Mouse (Mus musculus) layer of hippocampus, adult 2 months (tissue): Measurements from ENCODE around the gene Unk. TPM values are rescaled to one million over a fixed set of nuclear protein-coding genes. Genes with fewer than 3 reads are reported as not detected.
"Not testable (repeated sequence)": the region's sequence is repeated elsewhere in the genome, so short reads cannot be mapped to it uniquely, and the experiment has no call there.

ENCODE experiments used
- DNase-seq, 2 experiments: peaks; one replicate each; pipeline ENCODE4 v3.0.0; 2022; ENCODE audit warnings: low spot score in 2 of 2
- H3K27ac ChIP-seq: fragments of 200-600 bp; 2 replicates; pipeline ENCODE4 v1.8.1; 2022
- H3K4me3 ChIP-seq: fragments of 200-600 bp; 2 replicates; pipeline ENCODE4 v1.8.1; 2022; ENCODE audit warnings: mild to moderate bottlenecking
- CTCF ChIP-seq: fragments of 200-600 bp; conservative IDR thresholded peaks from 2 replicates; pipeline ENCODE4 v1.8.1; 2022; ENCODE audit warnings: antibody characterized with exemption, mild to moderate bottlenecking, moderate library complexity
- total RNA-seq, 2 experiments: library from RNA; stranded (reverse); gene quantifications; 2 replicates each; pipeline ENCODE4 v1.2.3; 2021

The Unk gene
- total RNA-seq, 2 experiments from 2014 or later = 26.3 to 30.8 TPM

- 0 out of 2 replicates have a peak overlapping the region, but pooled peaks have one; percentile 2 for H3K27ac ChIP-seq
- TF ChIP-seq CTCF = no peak
- DNase-seq = no peak
- no peak overlapping the region for H3K4me3 ChIP-seq
These were observed 53.1 kb downstream of the Unk start for GRCm38 (mm10) chr11:116083096-116083672.

DNA sequence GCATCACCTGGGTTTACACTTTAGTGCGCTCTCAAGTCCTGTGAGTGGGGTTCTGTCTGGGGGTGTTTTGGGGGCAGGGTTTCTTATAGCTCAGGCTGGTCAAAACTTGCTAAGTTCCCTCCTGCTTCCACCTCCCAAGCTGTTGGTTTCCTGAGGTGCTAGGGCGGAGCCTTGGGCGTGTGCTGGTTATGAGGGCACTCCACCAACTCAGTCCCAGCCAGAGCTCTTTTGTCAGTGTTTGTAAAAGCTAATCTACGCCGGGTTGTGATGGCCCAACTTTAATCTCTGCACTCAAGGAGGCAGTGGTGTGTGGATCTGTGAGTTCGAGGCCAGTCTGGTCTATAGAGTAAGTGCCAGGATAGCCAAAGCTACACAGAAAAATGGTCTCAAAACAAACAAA, 54.0 kb downstream of the Unk start:
- Histone ChIP-seq H3K27ac (no peak overlapping the region), H3K4me3 (no peak overlapping the region)
- DNase-seq = no peak
- no peak for TF ChIP-seq CTCF

DNA sequence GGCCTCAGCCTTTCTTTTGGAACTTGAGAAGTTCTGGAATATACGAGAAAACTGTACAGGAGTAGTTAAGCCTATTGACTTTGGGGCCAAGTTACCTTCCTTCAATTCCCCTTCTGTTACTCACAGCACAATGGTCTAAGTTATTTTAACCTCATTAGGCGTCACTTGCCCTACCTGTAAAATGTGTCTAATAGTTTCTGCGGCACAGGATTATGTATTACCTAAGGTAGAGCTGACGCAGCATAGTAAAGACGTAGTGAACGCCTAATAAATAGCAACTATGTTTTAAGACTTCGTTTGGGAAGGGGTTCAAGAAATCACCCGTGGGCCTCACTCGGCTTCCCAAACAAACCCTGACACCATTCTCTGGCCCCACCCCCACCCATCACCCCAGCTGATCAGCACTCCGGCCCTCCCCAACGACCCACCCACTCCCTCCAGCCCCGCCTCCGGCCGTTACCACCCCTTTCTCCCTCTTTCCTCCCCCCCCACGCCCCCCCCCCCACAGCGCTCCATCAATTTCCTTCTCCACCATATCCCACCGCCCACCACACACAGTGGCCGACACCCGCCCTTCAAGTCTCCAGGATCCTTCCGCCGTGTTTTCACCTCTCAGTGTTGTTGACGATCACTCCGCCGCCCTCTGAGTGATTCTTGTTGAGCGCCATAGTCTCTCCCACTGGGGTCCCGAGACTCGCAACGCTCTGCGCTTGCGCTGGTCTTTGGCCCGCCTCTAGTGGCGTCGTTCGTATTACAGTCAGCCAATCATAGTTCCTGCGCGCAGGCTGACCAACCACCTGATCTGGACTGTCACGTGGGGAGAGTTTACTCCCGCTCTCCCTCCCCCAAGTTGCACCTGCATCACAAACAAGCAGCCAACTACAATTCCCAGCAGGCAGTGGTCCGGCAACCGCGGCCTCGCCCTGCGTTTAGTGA, 56.4 kb downstream of the Unk start, which contains the start of gene Wbp2:
Wbp2 (minus strand) TSS at position 738 of the 936 bp plus-strand sequence.
- Histone ChIP-seq H3K27ac (peak within 1 kb of the TSS; percentile 93), H3K4me3 (peak within 1 kb of the TSS; percentile 69)
- peak; percentile 94 to 99 for DNase-seq
- TF ChIP-seq CTCF = peak; percentile 61

- TF ChIP-seq CTCF = peak; percentile 91
- DNase-seq = peak; percentile 81 to 85
- peak overlapping the region; percentile 69 for H3K4me3 ChIP-seq
- peak overlapping the region; percentile 93 for H3K27ac ChIP-seq
These were observed 57.3 kb downstream of the Unk start for GRCm38 (mm10) chr11:116087194-116088130.

DNA sequence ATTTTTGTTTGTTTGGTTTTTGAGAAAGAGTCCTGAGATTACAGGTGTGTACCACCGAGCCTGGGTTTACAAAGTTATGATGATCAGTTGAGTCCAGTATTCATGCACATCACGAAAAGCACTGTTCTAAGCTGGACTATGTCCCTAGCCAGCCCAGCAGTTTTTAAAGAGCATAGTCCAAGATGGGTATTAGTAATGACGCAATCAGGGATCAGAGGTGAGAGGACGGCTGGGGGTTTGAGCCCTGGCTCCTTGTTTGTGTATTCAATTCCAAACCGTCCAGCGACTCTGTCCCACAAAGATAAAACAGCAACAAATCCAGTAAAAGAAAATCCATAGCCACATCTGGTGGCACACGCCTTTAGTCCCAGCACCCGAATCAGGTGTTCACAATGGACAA, 58.1 kb downstream of the Unk start:
- no peak overlapping the region for H3K27ac ChIP-seq
- H3K4me3 ChIP-seq = no peak overlapping the region
- no peak for TF ChIP-seq CTCF
- no peak for DNase-seq

GRCm38 (mm10) chr11:116088741-116089394, 58.7 kb downstream of the Unk start:
- TF ChIP-seq CTCF = peak; percentile 64
- DNase-seq = no peak

GRCm38 (mm10) chr11:116089545-116089944, 59.4 kb downstream of the Unk start:
- DNase-seq = no peak
- no peak overlapping the region for H3K4me3 ChIP-seq
- no peak for TF ChIP-seq CTCF
- no peak overlapping the region for H3K27ac ChIP-seq

More at GRCm38 (mm10) chr11:116088741-116089394, 58.7 kb downstream of the Unk start:
- Histone ChIP-seq H3K4me3 (no peak overlapping the region), H3K27ac (no peak overlapping the region)

DNA sequence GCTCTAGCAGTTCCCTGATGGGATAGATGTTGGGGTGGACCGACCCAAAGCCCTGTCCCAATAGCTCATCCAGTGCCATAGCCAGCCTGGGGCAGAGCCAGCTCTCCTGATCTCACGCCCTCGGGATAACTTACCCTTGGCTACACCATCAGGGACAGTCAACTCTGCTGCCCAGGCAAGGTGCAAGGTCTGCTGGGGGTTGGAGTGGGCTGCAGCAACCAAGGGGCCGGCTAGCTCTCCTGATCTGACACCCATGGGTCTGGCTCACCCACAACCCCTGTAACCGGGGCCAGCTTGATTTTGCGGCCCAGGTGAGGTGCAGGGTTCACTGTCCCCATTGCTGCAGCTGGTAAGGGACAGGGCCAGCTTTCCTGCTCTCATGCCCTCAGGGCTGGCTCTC, 61.5 kb downstream of the Unk start:
- H3K27ac ChIP-seq = no peak overlapping the region
- no peak overlapping the region for H3K4me3 ChIP-seq
- no peak for DNase-seq
- TF ChIP-seq CTCF = no peak

DNA sequence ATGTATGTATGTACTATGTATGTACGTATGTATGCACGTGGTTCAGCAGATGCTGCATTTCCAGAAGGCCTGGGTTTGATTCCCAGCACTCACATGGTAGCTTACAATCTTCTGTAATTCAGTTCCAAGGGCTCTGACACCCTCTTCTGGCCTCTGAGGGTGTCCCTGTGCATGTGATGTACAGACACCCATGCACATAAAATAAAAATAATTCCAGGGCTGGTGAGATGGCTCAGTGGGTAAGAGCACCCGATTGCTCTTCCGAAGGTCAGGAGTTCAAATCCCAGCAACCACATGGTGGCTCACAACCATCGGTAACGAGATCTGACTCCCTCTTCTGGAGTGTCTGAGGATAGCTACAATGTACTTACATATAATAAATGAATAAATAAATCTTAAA, 62.8 kb downstream of the Unk start:
- DNase-seq, H3K27ac ChIP-seq, H3K4me3 ChIP-seq: not testable (repeated sequence)
- 0 out of 2 replicates have a peak, but pooled peaks have one; percentile 7 for TF ChIP-seq CTCF

DNA sequence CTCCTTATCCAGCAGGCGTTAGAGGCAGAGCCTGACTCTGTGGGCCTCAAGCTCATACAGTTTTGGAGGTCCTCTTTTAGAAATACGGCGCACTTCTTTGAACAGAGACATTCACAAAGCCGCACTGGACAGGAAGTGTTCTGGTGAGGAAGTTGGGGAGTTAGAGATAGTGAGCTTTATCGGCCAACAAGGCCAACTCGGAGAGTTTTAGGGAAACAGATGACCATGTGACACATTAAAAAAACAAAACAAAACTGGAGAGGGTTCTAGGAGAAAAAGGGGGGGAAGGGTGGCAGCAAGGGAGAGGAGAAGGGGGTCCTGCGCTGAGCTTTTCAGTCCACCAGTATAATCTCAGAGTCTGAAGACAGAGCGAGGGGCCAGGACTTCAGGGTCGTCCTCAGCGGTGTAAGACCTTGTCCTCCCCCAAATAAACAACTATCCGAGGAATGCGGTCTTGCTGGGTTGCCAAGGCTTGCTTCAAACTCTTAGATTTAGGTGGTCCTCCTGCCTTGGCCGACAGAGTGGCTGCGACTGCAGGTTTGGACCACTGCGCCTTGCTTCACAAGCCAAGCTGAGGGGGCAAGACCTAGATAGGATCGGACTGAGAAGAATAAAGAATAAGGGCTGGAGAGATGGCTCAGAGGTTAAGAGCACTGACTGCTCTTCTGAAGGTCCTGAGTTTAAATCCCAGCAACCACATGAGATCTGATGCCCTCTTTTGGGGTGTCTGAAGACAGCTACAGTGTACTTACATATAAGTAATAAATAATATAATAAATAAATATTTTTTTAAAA, 63.8 kb downstream of the Unk start:
- DNase-seq = no peak
- Histone ChIP-seq H3K4me3 (no peak overlapping the region), H3K27ac (peak overlapping the region; percentile 63)
- no peak for TF ChIP-seq CTCF

DNA sequence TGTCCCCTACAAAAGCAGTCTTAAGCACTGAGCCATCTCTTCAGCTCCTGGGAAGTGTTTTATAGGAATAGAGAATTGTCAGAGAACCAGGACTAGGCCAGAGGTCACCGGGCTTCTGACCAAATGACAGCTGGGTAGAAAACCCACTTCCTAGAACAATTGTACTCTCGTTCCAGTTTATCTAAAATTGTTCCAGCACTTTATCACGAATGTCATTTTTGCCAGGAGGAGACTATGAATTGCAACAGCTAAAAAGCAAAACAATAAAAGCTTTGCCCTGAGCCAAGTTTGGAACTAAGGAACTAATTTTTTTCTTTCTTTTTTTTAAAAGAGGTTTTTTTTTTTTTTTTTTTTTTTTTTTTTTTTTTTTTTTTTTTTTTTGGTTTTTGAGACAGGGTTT, 65.5 kb downstream of the Unk start:
- DNase-seq = no peak
- Histone ChIP-seq H3K4me3 (no peak overlapping the region), H3K27ac (no peak overlapping the region)
- no peak for TF ChIP-seq CTCF
